ENCODE assay signal across 15 mouse cellular contexts in genomic region chr13:43994361-43994760, GRCm38 (mm10).
"Had no signal": no experiment of that assay in that cellular context is flagged by ENCODE, and none has a peak within 500 bp of the region (broad histone marks: within the 10 kb centered on the region; RNA-seq: fewer than 3 reads in every experiment).

No protein-coding gene starts in this region.

- DNase-seq: kidney, adult 8-10 months; kidney, postnatal 10 days; kidney, postnatal 36 days; layer of hippocampus, postnatal 36 days; liver, embryonic 13.5 days; lung, adult 2 months; lung, postnatal 14 days; lung, postnatal 4 days; midbrain, embryonic 14.5 days; right cerebral cortex, postnatal 25 days; spleen, adult 18-20 months; thymus, postnatal 25 days had no signal

- H3K27me3 ChIP-seq: kidney, embryonic 15.5 days; liver, embryonic 13.5 days; stomach, embryonic 15.5 days had no signal

- H3K36me3 ChIP-seq: kidney, embryonic 15.5 days; liver, embryonic 13.5 days; stomach, embryonic 15.5 days had no signal

- H3K4me3 ChIP-seq: kidney, embryonic 15.5 days; liver, embryonic 13.5 days; stomach, embryonic 15.5 days had no signal

- H3K27ac ChIP-seq: kidney, embryonic 15.5 days; liver, embryonic 13.5 days; stomach, embryonic 15.5 days had no signal

- H3K4me2 ChIP-seq: kidney, embryonic 15.5 days; liver, embryonic 13.5 days; midbrain, embryonic 11.5 days; stomach, embryonic 15.5 days had no signal

- H3K9ac ChIP-seq: kidney, embryonic 15.5 days; liver, embryonic 13.5 days; stomach, embryonic 15.5 days had no signal

- H3K9me3 ChIP-seq: kidney, embryonic 15.5 days; liver, embryonic 13.5 days; stomach, embryonic 15.5 days had no signal
